Mouse (Mus musculus) embryonic facial prominence, embryonic 14.5 days (tissue): ENCODE data around the gene 1700042G07Rik. TPM values are rescaled to one million over a fixed set of nuclear protein-coding genes. Genes with fewer than 3 reads are reported as not detected.

Experiments
- ATAC-seq: fragments of 200-750 bp; cut with Nextera tagmentation; 2 replicates; pipeline ENCODE4 v1.8.0; 2017; ENCODE audit warnings: low read depth, moderate number of reproducible peaks, moderate TSS enrichment
- DNase-seq: peaks from one replicate; pipeline ENCODE4 v3.0.0-alpha.2; 2015; ENCODE audit warnings: low spot score
- H3K27ac ChIP-seq: fragments of 300-500 bp; sonication (generic); replicated peaks from 2 replicates; pipeline ENCODE4 v1.5.1; 2014; ENCODE audit warnings: low read depth, mild to moderate bottlenecking, low read length, moderate library complexity
- H3K27me3 ChIP-seq: fragments of 300-500 bp; sonication (generic); replicated peaks from 2 replicates; pipeline ENCODE4 v1.6.1; 2014; ENCODE audit warnings: low read length; ENCODE audit not compliant: control insufficient read depth, insufficient read depth
- H3K36me3 ChIP-seq: fragments of 300-500 bp; sonication (generic); 2 replicates; pipeline ENCODE4 v1.6.1; 2014; ENCODE audit warnings: low read length, mixed read lengths; ENCODE audit not compliant: control insufficient read depth, insufficient read depth
- H3K4me1 ChIP-seq: fragments of 300-500 bp; sonication (generic); 2 replicates; pipeline ENCODE4 v1.6.1; 2014; ENCODE audit warnings: antibody characterized with exemption, low read length; ENCODE audit not compliant: control insufficient read depth, insufficient read depth
- H3K4me2 ChIP-seq: fragments of 300-500 bp; sonication (generic); 2 replicates; pipeline ENCODE4 v1.6.1; 2014; ENCODE audit warnings: low read depth, mild to moderate bottlenecking, low read length, moderate library complexity, mixed read lengths
- H3K4me3 ChIP-seq: fragments of 300-500 bp; sonication (generic); 2 replicates; pipeline ENCODE4 v1.5.1; 2014; ENCODE audit warnings: low read depth, mild to moderate bottlenecking, low read length
- H3K9ac ChIP-seq: fragments of 300-500 bp; sonication (generic); 2 replicates; pipeline ENCODE4 v1.6.1; 2014; ENCODE audit warnings: low read depth, mild to moderate bottlenecking, low read length, moderate library complexity, mixed read lengths
- H3K9me3 ChIP-seq: fragments of 300-500 bp; sonication (generic); 2 replicates; pipeline ENCODE4 v1.6.1; 2016; ENCODE audit warnings: low read length; ENCODE audit not compliant: control insufficient read depth
- WGBS: fragments of 180-500 bp; shearing (Covaris S2); extraction: QIAGEN DNeasy Blood & Tissue Kit; methylation state at CpG from one replicate; pipeline ENCODE4 v1.1.7; 2014; 5-methylcytosine and 5-hydroxymethylcytosine counted together
- polyA plus RNA-seq: library from polyadenylated mRNA; unstranded; fragments of >200 nt; fragmentation: Nextera tagmentation; extraction: Ambion mirVana; gene quantifications from 2 replicates; pipeline ENCODE4 v1.2.1, GENCODE M21; 2014

The 1700042G07Rik gene
- polyA plus RNA-seq, 1 experiment from 2014 or later = not detected

DNA sequence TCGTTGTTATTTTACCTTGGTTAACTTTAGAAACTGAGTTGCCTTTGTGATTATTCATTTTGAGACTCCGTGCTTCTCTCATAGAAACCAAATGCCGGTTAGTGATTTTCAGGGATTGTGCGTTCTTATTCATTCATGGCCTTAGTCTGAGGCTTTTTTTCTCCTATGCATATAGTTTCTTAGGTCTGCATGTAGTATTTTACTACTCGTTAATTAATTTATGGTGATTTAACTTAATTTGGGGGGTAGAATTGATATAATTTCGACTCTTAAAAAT, 49.6 kb downstream of the 1700042G07Rik start:
- WGBS = 5% methylated on average over 6 of the region's 6 CpGs
- H3K36me3 ChIP-seq = no peaks in the 10 kb centered on the region
- ATAC-seq (no peak), DNase-seq (no peak)
- peak overlapping the region; percentile 76 for H3K4me2 ChIP-seq
- no peaks in the 10 kb centered on the region for H3K9me3 ChIP-seq
- peak overlapping the region; percentile 99 for H3K27ac ChIP-seq
- peak overlapping the region; percentile 92 for H3K9ac ChIP-seq
- H3K4me3 ChIP-seq = peak overlapping the region; percentile 67
- H3K4me1 ChIP-seq = peaks cover 3% of the 10 kb centered on the region; the same call in 1 of the 2 replicates
- H3K27me3 ChIP-seq = no peaks in the 10 kb centered on the region

Other genes starting within 250 kb of the 1700042G07Rik start
- gene Dmbx1, start 233.4 kb upstream of the 1700042G07Rik start, polyA plus RNA-seq = 0.26 and 0.58 TPM in 2 replicates
- gene Faah, start 155.4 kb upstream of the 1700042G07Rik start, polyA plus RNA-seq = 3.8 and 4.5 TPM in 2 replicates
- 17.7 and 20.2 TPM in 2 replicates for gene Nsun4, start 119.5 kb upstream of the 1700042G07Rik start, polyA plus RNA-seq
- 511 and 572 TPM in 2 replicates for gene Uqcrh, start 98.3 kb upstream of the 1700042G07Rik start, polyA plus RNA-seq
- gene Lrrc41, start 98.1 kb upstream of the 1700042G07Rik start, polyA plus RNA-seq = 73.1 and 85.5 TPM in 2 replicates
- 20.7 and 22.6 TPM in 2 replicates for gene Rad54l, start 49.7 kb upstream of the 1700042G07Rik start, polyA plus RNA-seq
- 60.4 and 62.7 TPM in 2 replicates for gene Pomgnt1, start 49.5 kb upstream of the 1700042G07Rik start, polyA plus RNA-seq
- 2.3 and 2.4 TPM in 2 replicates for gene Lurap1, start 22.0 kb upstream of the 1700042G07Rik start, polyA plus RNA-seq
- gene Tspan1, start 5.8 kb upstream of the 1700042G07Rik start, polyA plus RNA-seq = 1.7 and 4.0 TPM in 2 replicates
- gene Gm49337, start within 50 bp of the 1700042G07Rik start, polyA plus RNA-seq = not detected in 2 replicates
- 15.5 and 17.0 TPM in 2 replicates for gene Pik3r3, start 48.2 kb downstream of the 1700042G07Rik start, polyA plus RNA-seq